Mouse (Mus musculus): Measurements from ENCODE around the gene Itga5. TPM values are rescaled to one million over a fixed set of nuclear protein-coding genes. Genes with fewer than 3 reads are reported as not detected.

Itga5 gene
- total RNA-seq, 2 experiments from 2014 or later = 3.4 to 5.8 TPM

GRCm38 (mm10) chr15:103295851-103296250 lies 70.7 kb downstream of the Itga5 start:
- no peak for DNase-seq (ENCODE audit: low spot score in 2 of 2)

DNA sequence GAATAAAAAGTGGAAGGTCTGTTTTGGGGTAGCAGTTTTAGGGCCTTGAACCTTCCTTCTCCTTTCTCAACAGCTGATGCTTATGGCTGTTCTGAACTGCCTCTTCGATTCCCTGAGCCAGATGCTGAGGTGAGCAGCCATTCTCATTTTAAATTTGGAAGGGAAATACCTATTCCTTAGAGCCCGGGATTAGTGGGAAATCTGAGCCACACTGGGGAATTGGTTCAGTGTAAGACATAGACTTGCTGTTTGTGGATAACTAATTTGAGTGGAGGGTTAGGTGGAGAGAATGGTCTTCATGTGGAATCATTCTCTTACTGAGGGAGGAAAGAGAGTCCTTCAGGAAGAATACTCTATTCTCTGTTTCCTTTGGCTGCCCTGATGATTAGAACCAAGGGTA lies 71.9 kb downstream of the Itga5 start:
- DNase-seq (ENCODE audit: low spot score in 2 of 2) = no peak

Small RNA genes within 50 kb of the gene (microRNA-seq; reads per million reads assigned to microRNA genes)
- gene Mir6963 = 0 to 0.45 reads per million in 2 experiments

Other genes with a start within 250 kb of the Itga5 start
- 10 to 100 TPM; 14.5 to 15.4 TPM for gene Smug1, start 199.7 kb downstream of the Itga5 start, total RNA-seq (2021)
- gene Cbx5, start 126.9 kb downstream of the Itga5 start, total RNA-seq (2021) = 100 to 1,000 TPM; 155 to 158 TPM
- 100 to 1,000 TPM; 297 to 307 TPM for gene Hnrnpa1, start 126.3 kb downstream of the Itga5 start, total RNA-seq (2021)
- not detected for gene Nfe2, start 108.4 kb downstream of the Itga5 start, total RNA-seq (2021)
- gene Copz1, start 94.0 kb downstream of the Itga5 start, total RNA-seq (2021) = 100 to 1,000 TPM; 102 to 105 TPM
- gene Gpr84, start 56.2 kb downstream of the Itga5 start, total RNA-seq (2021) = under 1 TPM; 0.74 to 0.81 TPM
- 10 to 100 TPM; 43.2 to 44.4 TPM for gene Zfp385a, start 26.7 kb downstream of the Itga5 start, total RNA-seq (2021)
- gene Gtsf1, start 63.7 kb upstream of the Itga5 start, total RNA-seq (2021) = not detected
- gene Gtsf2, start 81.7 kb upstream of the Itga5 start, total RNA-seq (2021) = not detected
- gene Nckap1l, start 87.0 kb upstream of the Itga5 start, total RNA-seq (2021) = 10 to 100 TPM in 1 of 2 experiments, 1 to 10 TPM in 1; 9.4 to 10.8 TPM
- gene Pde1b, start 136.3 kb upstream of the Itga5 start, total RNA-seq (2021) = 10 to 100 TPM; 55.7 to 63.7 TPM
- gene Ppp1r1a, start 171.2 kb upstream of the Itga5 start, total RNA-seq (2021) = 100 to 1,000 TPM; 121 to 126 TPM
- gene Glycam1, start 198.3 kb upstream of the Itga5 start, total RNA-seq (2021) = 1 to 10 TPM; 1.9 to 2.7 TPM